Mouse (Mus musculus) frontal cortex, postnatal 10 days (tissue): ENCODE measurements around the gene Sass6.
"Not testable (repeated sequence)": the region's sequence is repeated elsewhere in the genome, so short reads cannot be mapped to it uniquely, and the experiment has no call there.

ENCODE experiments used
- DNase-seq, 2 experiments: peaks; one replicate each; pipeline ENCODE4 v3.0.0; 2022; ENCODE audit warnings: low spot score in 2 of 2, mixed read lengths in 1 of 2

The Sass6 gene

DNA sequence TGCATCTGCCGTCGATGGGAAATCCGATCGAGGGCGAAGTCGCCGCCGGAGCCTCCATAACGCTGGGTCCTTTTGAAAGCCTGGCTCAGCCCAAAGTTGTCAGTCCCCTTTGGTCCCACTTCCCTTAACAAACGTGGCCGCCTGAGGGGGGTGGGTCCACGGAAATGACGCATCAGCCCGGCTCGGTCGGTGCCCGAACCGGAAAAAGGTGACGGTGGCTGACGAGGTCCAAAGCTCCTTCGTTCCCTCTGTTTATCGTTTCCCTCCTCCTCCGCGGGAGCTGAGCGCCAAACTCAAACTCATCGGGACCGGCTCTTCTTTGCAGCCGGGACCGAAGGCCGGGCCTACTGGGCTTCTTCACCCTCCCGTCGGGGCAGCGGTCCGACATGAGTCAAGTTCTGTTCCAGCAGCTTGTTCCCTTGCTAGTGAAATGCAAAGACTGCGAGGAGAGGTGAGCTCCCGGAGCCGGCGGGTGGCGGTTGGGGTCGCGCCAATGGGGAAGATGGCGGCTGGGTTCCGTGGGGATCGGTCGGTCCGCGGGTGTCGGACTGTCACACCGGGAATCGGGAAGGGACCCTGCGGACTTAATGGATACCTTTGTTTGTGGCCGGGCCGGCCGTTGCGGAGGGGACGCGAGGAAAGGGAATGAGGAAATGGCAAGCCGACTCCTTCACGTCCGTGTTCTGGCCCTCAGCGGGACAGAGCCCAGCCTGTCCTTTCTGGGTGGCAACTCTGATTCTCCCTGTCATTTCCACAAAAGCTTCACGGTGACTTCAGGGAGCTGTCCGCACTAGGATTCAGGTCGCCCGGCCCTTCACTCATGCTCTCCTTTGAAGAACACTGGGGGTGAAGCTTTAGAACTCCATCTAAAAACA, at the start of gene Sass6:
Sass6 (plus strand) TSS at position 255 of the 875 bp plus-strand sequence.
- peak; percentile 95 to 98 for DNase-seq

- DNase-seq, result no peak
Measured at GRCm38 (mm10) chr3:116547430-116547829, 47.4 kb upstream of the Sass6 start.

GRCm38 (mm10) chr3:116551362-116551761, 43.4 kb upstream of the Sass6 start:
- no peak for DNase-seq

DNA sequence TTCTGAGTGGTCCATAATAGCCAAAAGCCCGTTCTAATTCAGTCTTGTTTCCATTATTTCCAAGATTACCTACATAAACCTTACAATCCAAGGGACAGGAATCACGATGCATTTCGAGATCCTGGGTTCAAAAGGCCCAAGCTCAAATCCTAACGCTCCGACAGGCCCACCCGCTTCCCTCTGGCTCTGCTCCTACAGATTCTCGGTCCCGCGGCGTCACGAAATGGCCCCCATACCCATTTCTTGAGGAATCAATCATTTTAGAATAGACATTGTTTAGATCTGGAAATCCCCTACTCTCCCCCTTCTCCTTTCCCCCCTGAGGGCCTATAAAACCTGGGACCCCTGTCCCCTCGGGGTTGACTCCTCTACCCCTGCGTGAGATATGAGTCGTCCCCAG, 33.5 kb upstream of the Sass6 start:
- not testable (repeated sequence) for DNase-seq

DNA sequence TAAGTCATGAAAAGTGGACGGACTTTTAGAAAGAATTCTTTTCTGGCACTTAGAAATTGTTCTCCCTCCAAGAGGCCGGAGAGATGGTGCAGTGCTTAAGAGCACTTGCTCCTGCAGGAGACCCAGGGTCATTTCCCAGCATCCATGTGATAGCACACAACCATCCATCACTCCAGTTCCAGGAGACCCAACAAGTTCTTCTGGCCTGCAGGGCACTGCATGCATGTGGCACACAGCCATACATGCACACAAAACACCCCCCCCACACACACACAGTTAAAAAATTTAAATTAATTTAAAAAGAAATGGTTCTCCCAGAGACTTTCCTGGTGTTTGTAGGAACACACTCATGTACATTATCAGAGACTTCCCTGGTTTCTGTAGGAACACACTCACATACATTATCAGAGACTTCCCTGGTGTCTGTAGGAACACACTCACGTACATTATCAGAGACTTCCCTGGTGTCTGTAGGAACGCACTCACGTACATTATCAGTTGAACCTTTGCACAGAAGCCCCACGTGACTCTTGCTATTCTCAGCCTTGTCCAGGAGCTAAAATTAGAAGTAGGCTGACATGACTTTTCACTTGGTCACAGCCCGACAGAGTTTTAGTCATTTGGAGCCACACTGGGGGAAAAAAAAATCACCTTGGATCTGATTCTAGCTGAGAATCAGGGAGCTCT, 32.2 kb upstream of the Sass6 start, which contains the start of gene Lrrc39:
Lrrc39 (plus strand) TSS at position 566 of the 687 bp plus-strand sequence.
- no peak for DNase-seq

DNA sequence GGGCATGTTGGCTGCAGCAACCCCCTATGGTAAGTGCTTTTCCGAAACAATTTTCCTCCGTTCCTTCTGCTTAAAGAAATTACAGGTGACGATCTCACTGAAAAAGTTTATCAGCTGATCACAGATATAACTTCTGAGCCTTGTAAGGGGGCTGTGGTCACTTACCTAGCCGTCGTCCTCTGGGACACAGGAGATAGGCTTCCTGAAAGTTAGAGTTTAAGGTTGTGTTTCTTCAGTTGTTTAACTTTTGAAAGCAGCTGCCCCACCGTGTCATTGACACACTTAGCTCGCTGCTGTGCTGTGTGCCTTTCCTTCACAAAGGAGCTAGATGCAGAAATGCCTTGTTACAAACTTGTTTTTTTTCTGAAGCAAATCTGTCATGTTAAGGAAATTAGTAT, 31.7 kb upstream of the Sass6 start:
- DNase-seq, result no peak

DNA sequence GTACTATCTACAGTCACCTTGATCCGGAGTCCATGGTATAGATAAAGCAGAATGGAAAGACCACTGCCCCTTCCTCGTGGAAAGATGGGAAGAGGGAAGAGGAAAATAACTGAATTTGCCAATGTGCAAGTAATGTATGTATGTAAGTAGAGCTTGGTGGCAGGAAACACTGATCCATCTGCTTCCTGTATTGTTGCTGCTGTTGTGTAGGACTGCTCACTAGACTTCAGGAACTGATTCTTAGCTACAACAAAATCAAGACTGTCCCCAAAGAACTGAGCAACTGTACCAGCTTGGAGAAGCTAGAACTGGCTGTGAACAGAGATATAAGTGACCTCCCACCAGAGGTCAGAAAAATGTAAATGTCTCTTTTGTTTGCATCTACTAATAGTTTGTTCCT, 24.2 kb upstream of the Sass6 start:
- DNase-seq, result no peak

DNA sequence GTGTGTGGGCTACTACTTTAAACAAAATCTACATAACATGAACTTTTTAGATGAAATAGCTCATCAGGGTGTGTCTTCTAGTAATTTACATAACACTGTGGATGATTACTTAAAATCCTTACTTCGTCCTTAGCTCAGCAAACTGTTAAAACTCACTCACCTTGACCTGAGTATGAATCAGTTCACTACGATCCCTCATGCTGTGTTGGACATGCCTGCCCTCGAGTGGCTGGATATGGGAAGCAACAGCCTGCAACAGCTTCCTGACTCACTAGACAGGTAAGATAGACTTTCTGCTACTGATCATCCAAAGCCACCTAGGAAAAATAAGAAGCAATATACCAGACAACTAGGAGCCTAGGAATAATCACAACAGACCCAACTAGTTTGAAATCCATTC, 17.5 kb upstream of the Sass6 start:
- DNase-seq, result no peak

DNA sequence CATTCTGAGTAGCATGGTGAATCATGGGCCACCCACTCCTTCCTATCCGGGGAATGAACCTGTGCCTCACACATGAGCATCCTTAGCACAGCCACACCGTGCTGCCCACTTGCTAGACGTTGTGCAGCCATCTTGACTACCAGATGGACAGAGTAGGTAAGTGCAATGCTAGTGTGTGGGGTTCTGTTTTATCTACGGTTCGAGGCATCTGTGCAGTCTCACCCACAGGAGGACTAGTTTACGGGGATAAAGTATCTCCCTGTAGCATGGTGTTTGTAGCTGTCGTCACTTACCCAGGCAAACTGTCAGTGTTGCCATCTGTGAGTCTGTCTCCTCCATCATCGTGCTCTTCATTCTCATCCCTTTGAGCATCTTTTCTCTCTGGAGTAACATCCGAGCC, 12.6 kb upstream of the Sass6 start:
- no peak for DNase-seq

- DNase-seq, result no peak
Measured at GRCm38 (mm10) chr3:116594076-116594727, 580 bp upstream of the Sass6 start.

DNA sequence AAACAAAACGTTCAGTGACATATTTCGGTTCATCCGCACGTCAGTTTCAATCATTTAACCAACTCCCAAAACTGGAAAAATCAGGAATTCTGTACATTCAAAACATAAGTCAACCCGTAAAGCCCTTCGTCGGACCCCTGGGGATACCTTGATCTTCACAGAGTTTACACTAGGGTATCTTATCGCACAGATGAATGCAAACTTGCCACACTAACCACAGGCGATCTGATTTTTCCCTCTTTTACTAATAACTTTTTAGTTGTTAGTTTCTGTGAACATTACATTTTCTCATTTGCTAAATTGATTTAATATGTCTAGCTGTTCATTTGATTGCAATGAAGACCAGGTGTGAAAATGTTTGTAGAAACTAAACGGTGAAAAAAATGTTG, 815 bp downstream of the Sass6 start:
- DNase-seq, result no peak

DNA sequence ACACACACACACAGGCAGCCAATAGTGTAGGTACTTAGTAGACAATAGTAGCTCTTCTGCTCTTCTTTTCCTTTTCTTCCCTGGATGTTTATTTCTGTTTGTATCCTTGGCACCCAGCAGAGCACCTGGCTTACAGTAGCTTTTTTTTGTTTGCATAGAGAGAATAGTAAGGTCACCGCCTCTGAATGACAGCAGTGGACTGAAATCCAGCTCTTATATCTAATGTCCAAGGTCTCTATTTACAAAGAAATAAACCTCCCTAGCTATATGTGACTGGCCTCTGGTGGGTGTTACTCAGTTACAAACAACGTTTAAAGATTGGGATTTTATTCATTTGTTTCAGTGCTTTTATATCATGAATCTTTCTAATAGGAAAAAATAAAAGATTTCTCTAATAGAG, 4.9 kb downstream of the Sass6 start:
- DNase-seq, result no peak

DNA sequence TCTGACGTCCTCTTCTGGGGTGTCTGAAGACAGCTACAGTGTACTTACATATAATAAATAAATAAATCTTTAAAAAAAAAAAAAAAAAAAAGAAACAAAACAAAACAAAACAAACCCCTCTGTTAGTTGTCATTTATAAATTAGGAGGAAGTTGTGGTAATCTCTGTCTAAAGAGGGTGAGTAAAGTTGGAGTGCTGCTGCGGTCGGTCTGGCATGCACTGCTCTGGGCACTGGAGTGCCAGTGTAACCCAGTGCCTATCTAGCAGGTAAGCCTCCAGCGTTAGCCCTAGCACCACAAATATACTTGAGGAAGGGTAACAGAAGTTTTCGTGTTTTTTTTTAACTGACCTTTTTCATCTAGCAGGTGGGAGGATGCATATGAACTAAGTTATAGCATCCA, 6.2 kb downstream of the Sass6 start:
- no peak for DNase-seq

- DNase-seq, result no peak
Measured at GRCm38 (mm10) chr3:116601781-116602180, 7.0 kb downstream of the Sass6 start.

DNA sequence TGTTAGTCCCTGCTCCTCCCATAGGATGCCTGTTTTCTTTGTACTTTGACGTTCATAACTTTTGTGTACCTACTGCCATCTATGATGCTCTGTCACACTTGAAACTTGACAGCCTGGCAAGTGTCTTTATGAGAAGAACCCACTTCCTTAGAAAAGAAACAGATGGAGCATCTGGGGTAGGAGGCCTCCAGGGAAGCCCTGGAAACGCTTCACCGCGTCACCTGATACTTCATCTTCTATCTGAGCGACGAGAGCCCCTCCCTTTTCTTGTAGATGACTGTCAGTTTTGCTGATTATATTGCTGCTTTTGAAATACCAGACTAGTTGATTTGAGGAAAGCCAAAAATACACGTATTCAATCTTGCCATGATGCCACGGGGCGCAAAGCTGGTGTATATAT, 9.8 kb downstream of the Sass6 start:
- DNase-seq, result no peak

GRCm38 (mm10) chr3:116614295-116614892, 19.6 kb downstream of the Sass6 start, which contains the start of gene Trmt13:
TSS of gene Trmt13 (minus strand) at chr3:116614587.
- DNase-seq, result no peak

GRCm38 (mm10) chr3:116615318-116616068, 20.7 kb downstream of the Sass6 start:
- DNase-seq, result no peak

GRCm38 (mm10) chr3:116618855-116619254, 24.1 kb downstream of the Sass6 start:
- DNase-seq, result no peak

DNA sequence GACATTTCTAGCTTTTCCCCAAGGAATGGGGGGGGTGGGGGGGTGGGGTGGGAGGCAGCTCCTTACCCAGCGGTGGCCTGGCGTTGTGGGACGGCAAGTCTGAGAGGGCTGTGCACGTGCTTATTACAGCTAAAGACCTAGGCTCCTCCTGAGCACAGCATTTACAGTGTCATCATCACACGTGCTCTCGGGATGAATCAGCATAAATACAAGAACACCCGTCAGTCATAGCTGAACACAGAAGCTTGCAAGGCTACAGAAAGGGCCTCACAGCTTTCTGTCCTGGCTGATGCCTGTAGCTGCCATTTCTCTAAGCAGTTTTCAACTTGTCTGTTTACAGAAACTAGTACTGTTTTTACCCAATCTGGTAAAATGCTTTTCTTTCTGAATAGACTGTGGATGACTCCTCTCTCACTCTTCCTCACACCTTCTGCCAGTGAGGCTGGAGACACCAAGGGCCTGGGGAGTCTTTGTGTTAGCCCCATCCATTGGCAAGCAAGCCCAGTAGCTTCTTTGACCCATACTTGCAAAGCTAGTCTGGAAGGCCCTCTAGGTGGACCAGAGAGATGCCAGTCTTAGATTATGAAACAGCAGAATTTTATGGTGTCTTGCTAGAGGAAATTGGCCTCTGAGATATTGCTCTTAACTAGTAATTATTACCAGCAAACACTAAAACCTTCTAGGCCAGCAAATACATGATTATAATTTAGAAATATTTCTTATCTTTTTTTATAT, 26.0 kb downstream of the Sass6 start:
- DNase-seq, result no peak

DNA sequence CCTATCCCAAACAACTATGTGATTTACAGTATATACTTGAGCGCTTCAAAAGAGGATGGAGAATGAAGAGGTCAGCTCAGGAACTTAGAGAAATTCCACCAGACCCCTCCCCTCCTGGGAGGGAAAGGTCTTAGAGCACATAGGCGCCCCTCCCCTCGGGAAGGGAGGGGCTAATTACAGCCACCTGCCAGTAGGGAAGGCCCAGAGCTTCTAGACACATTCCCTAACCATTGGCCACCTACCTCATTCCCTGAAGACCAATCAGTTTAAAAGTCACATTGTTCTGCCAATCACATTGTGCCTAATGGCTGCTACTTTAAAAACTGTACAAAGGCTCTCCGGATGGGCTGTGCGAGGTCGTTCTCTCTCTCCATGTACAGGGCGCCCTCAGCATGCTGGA, 27.9 kb downstream of the Sass6 start:
- DNase-seq, result no peak

DNA sequence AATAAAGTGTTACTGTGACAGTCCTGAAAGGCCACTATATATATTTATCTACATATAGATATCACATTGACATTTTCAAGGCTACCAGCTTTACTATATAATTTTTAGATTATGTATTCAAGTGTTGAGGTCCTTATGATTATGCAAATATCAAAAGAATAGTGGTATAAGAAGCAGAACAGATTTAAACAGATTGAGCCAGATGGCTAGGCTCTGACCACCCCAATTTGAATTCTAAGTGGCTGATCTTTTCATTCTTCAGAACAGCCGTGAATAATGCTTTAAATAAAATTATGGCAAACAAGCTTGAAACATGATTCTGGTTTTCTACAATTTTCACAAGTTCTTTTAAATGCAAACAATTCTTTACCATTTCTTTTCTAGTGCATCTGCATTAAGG, 36.7 kb downstream of the Sass6 start:
- DNase-seq, result no peak
